14 mouse cellular contexts compared by ENCODE assay signal in the genomic region with DNA sequence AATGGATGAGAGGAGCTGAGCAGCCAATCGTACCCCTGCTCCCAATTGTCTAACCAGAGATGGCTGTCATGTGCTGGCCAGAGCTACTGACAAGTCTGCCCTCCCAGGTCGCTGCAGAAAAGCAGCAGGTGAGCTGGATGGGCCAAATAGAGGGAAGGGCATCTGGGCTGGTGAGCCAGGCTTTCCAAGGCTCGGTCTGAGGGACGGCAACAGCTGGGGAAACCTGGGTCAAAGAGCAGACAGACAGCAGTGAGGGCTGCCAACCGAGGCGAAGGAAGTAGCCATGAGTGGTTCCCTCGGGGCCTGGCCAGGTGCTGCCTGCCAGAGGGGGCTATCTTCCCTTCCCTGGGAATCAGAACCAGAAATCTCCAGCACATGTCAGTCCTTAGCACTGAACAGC.
DNase-seq lines count a peak whose midpoint lies in the region; ATAC-seq and TF ChIP-seq lines count a peak whose summit lies in the region.
"Had no signal": no experiment of that assay in that cellular context is flagged by ENCODE, and none has a peak within 500 bp of the region (broad histone marks: within the 10 kb centered on the region; RNA-seq: fewer than 3 reads in every experiment).

No protein-coding gene starts in this region.

- H3K79me2 ChIP-seq in heart, adult 2 months (replicated peaks; ENCODE audit: control insufficient read depth, insufficient read depth, low read length), result no peaks in the 10 kb centered on the region
- H3K79me2 ChIP-seq in myocyte (ENCODE audit: control insufficient read depth, insufficient read depth), result no peaks in the 10 kb centered on the region

- 38% methylated on average over 7 of the region's 7 CpGs for WGBS in heart, adult 2 months
- 69% methylated on average over 7 of the region's 7 CpGs for WGBS in heart, embryonic 10.5 days
- WGBS in midbrain, embryonic 13.5 days, result 70% methylated on average over 7 of the region's 7 CpGs
- whole genome bisulfite sequencing in midbrain, embryonic 11.5 days, result 66% methylated on average over 7 of the region's 7 CpGs

- H3K9ac ChIP-seq in heart, adult 2 months (ENCODE audit: low read depth, low read length), result no peak overlapping the region
- no peak overlapping the region for H3K9ac ChIP-seq in midbrain, embryonic 13.5 days (replicated peaks)
- H3K9ac ChIP-seq in midbrain, embryonic 11.5 days (ENCODE audit: low read length), result no peak overlapping the region
- H3K9ac ChIP-seq: lung, embryonic 14.5 days had no signal

- no peak for TF ChIP-seq POLR2A in heart, adult 2 months (IDR thresholded peaks at IDR 0.05; ENCODE audit: insufficient read depth, low read depth, low read length)
- TF ChIP-seq POLR2A in myocyte (IDR thresholded peaks at IDR 0.05; ENCODE audit: insufficient read length, low read depth), result no peak

- no peak overlapping the region for H3K4me2 ChIP-seq in midbrain, embryonic 13.5 days (replicated peaks)
- no peak overlapping the region for H3K4me2 ChIP-seq in midbrain, embryonic 11.5 days
- no peak overlapping the region for H3K4me2 ChIP-seq in myocyte (ENCODE audit: low read depth)
- H3K4me2 ChIP-seq: lung, embryonic 14.5 days had no signal

- no peak overlapping the region for H3K4me3 ChIP-seq in heart, adult 2 months
- H3K4me3 ChIP-seq in heart, embryonic 10.5 days, result no peak overlapping the region
- H3K4me3 ChIP-seq in midbrain, embryonic 13.5 days (replicated peaks), result no peak overlapping the region
- H3K4me3 ChIP-seq in midbrain, embryonic 11.5 days (ENCODE audit: low read depth, low read length), result no peak overlapping the region
- no peak overlapping the region for H3K4me3 ChIP-seq in myocyte

- ATAC-seq in midbrain, embryonic 13.5 days, result 0 out of 2 replicates have a peak, but pooled peaks have one; percentile 11
- ATAC-seq in midbrain, embryonic 11.5 days (ENCODE audit: low FRiP score), result no peak

- peak overlapping the region; percentile 72 for H3K27ac ChIP-seq in heart, adult 2 months
- no peak overlapping the region for H3K27ac ChIP-seq in heart, embryonic 10.5 days
- H3K27ac ChIP-seq in midbrain, embryonic 13.5 days, result peak overlapping the region; percentile 25; the same call in 1 of the 2 replicates
- H3K27ac ChIP-seq in midbrain, embryonic 11.5 days (ENCODE audit: low read depth, low read length), result no peak overlapping the region; the same call in 1 of the 2 replicates

- no peak for TF ChIP-seq EP300 in heart, adult 2 months (IDR thresholded peaks at IDR 0.05; ENCODE audit: insufficient read depth, low read depth, low read length)

- no peaks in the 10 kb centered on the region for H3K36me3 ChIP-seq in heart, adult 2 months (ENCODE audit: control insufficient read depth, insufficient read depth, low read length)
- no peaks in the 10 kb centered on the region for H3K36me3 ChIP-seq in heart, embryonic 10.5 days
- H3K36me3 ChIP-seq in midbrain, embryonic 13.5 days, result no peaks in the 10 kb centered on the region
- no peaks in the 10 kb centered on the region for H3K36me3 ChIP-seq in midbrain, embryonic 11.5 days (ENCODE audit: control insufficient read depth, insufficient read depth, low read length)
- H3K36me3 ChIP-seq in myocyte (ENCODE audit: control insufficient read depth, insufficient read depth), result no peaks in the 10 kb centered on the region

- intact Hi-C loops in heart, adult 2 months (cut with DNase I), result loop anchor here (5.0 kb wide), 2 partner anchors 90 to 120 kb away; no protein-coding TSS in a partner anchor

- peaks cover 28% of the 10 kb centered on the region for H3K4me1 ChIP-seq in heart, adult 2 months (ENCODE audit: control insufficient read depth, insufficient read depth, low read length)
- H3K4me1 ChIP-seq in heart, embryonic 10.5 days, result peaks cover 34% of the 10 kb centered on the region; the same call in 1 of the 2 replicates
- peaks cover 29% of the 10 kb centered on the region for H3K4me1 ChIP-seq in midbrain, embryonic 13.5 days (replicated peaks)
- 0 out of 2 replicates have a peak, but pooled peaks cover 2% of the 10 kb centered on the region for H3K4me1 ChIP-seq in midbrain, embryonic 11.5 days (ENCODE audit: control insufficient read depth, insufficient read depth, low read length)

- DNase-seq in adrenal gland, adult 2 months, result peak; percentile 9
- no peak for DNase-seq in adrenal gland, postnatal 10 days
- DNase-seq in heart, adult 2 months, result peak in 1 of 2 experiments; percentile 13
- no peak for DNase-seq in heart, embryonic 10.5 days (ENCODE audit: low spot score)
- no peak for DNase-seq in midbrain, embryonic 11.5 days (ENCODE audit: low spot score, missing footprints)
- DNase-seq in right cerebral cortex, postnatal 25 days, result no peak
- DNase-seq: cerebellum, adult 8-10 months; layer of hippocampus, postnatal 36 days; lung, embryonic 14.5 days; right cerebral cortex, postnatal 14 days; thymus, adult 2 months had no signal

- no peaks in the 10 kb centered on the region for H3K9me3 ChIP-seq in heart, embryonic 10.5 days
- no peaks in the 10 kb centered on the region for H3K9me3 ChIP-seq in midbrain, embryonic 13.5 days
- no peaks in the 10 kb centered on the region for H3K9me3 ChIP-seq in midbrain, embryonic 11.5 days (ENCODE audit: control insufficient read depth, low read length)

- TF ChIP-seq CTCF in heart, adult 2 months (IDR thresholded peaks at IDR 0.05), result no peak

- H3K27me3 ChIP-seq in heart, adult 2 months (ENCODE audit: control insufficient read depth, insufficient read depth, low read length), result no peaks in the 10 kb centered on the region
- H3K27me3 ChIP-seq in heart, embryonic 10.5 days (ENCODE audit: insufficient read depth, poor library complexity, severe bottlenecking), result no peaks in the 10 kb centered on the region
- H3K27me3 ChIP-seq in midbrain, embryonic 13.5 days, result no peaks in the 10 kb centered on the region
- no peaks in the 10 kb centered on the region for H3K27me3 ChIP-seq in midbrain, embryonic 11.5 days (ENCODE audit: control insufficient read depth, insufficient read depth, low read length)
- peaks cover 19% of the 10 kb centered on the region for H3K27me3 ChIP-seq in myocyte (ENCODE audit: control insufficient read depth, insufficient read depth, insufficient read length)
- H3K27me3 ChIP-seq: CH12.LX had no signal

- no peak overlapping the region for H3ac ChIP-seq in myocyte (ENCODE audit: control insufficient read depth, insufficient read length)

TF ChIP-seq in myocyte, 11 proteins besides CTCF, POLR2A, EP300 and RAD21:
- peak in 1 of 3 experiments; percentile 8 for TF ChIP-seq MYOG (IDR thresholded peaks at IDR 0.05; ENCODE audit: control insufficient read depth in 1 of 3, insufficient read depth in 1 of 3, insufficient read length in 2 of 3, low read depth in 2 of 3)
- no peak for TF ChIP-seq TCF3 (IDR thresholded peaks at IDR 0.05; ENCODE audit: insufficient read length, low read depth)
- no peak for TF ChIP-seq POLR2AphosphoS2 (IDR thresholded peaks at IDR 0.05; ENCODE audit: insufficient read length, low read depth)
- TF ChIP-seq TCF12 (IDR thresholded peaks at IDR 0.05; ENCODE audit: insufficient read depth, poor library complexity, severe bottlenecking), result no peak
- peak in 2 of 3 experiments; percentile 63 to 66 for TF ChIP-seq MYOD1 (IDR thresholded peaks at IDR 0.05; ENCODE audit: control insufficient read depth in 1 of 3, insufficient read length in 2 of 3, low read depth in 2 of 3)
- TF ChIP-seq SRF (IDR thresholded peaks at IDR 0.05; ENCODE audit: control insufficient read depth, insufficient read length, low read depth), result no peak
- no peak for TF ChIP-seq REST (IDR thresholded peaks at IDR 0.05; ENCODE audit: insufficient read depth, insufficient read length)
- TF ChIP-seq E2F4 (IDR thresholded peaks at IDR 0.05; ENCODE audit: insufficient read depth), result no peak
- no peak for TF ChIP-seq USF1 (IDR thresholded peaks at IDR 0.05; ENCODE audit: low read depth)
- TF ChIP-seq CEBPB (IDR thresholded peaks at IDR 0.05; ENCODE audit: insufficient read depth, poor library complexity, severe bottlenecking), result no peak
- TF ChIP-seq MAX (IDR thresholded peaks at IDR 0.05; ENCODE audit: low read depth), result no peak

Comparison
In these comparisons a context has a peak if more than half of its experiments do, and no peak if none do; other contexts are left out.
1. H3K27ac ChIP-seq: peak in heart, adult 2 months (single experiment) and midbrain, embryonic 13.5 days (single experiment); none in heart, embryonic 10.5 days (single experiment) and midbrain, embryonic 11.5 days (single experiment).